Mouse (Mus musculus) cortical plate, adult 2 months (tissue): ENCODE measurements around the gene Mtf1.

Experiments
- CTCF ChIP-seq: fragments of 200-500 bp; IDR thresholded peaks from 2 replicates; pipeline ENCODE4 v1.5.1; 2011; ENCODE audit warnings: mild to moderate bottlenecking, control low read depth, low read length; ENCODE audit not compliant: insufficient read depth; ENCODE audit errors: extremely low read depth
- POLR2A ChIP-seq: fragments of 200-500 bp; IDR thresholded peaks from 2 replicates; pipeline ENCODE4 v1.6.1; 2011; ENCODE audit warnings: mild to moderate bottlenecking, low read length, control low read depth; ENCODE audit not compliant: insufficient read depth; ENCODE audit errors: extremely low read depth

- no peak for TF ChIP-seq CTCF
- TF ChIP-seq POLR2A = peak; percentile 24; the same call in 1 of the 2 replicates
These were observed 79.5 kb downstream of the Mtf1 start for GRCm38 (mm10) chr4:124881341-124881908.
